Mouse (Mus musculus): ENCODE data around the gene Sohlh1. TPM values are rescaled to one million over a fixed set of nuclear protein-coding genes. Genes with fewer than 3 reads are reported as not detected.

The Sohlh1 gene
- polyA plus RNA-seq, 1 experiment from 2014 or later, result not detected

DNA sequence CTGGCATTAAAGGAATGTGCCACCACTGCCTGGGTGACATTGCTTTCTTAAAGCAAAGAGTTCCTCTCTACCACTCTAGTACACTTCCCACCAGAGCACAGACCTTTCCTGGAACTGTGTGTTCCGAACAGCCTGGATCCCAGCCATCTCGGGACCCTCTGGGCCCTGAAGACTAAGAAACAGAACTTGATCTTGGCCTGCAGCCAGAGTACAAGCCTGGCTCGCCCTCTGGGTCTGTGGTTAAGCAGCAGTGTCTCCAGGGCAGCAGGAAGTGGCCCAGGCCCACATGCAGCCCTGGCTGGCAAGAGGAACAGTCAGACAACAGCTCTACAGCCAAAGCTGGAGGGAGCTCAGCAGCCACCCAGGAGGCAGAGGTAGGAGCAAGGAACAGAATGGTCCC, 5.6 kb upstream of the Sohlh1 start:
- WGBS (ENCODE audit: insufficient replicate concordance), result 23% methylated on average over 3 of the region's 3 CpGs
- Histone ChIP-seq H3K4me2 (ENCODE audit: low read depth, low read length) (no peak overlapping the region), H3K9ac (ENCODE audit: low read depth, low read length) (no peak overlapping the region), H3K4me1 (ENCODE audit: control insufficient read depth, low read depth, low read length) (no peaks in the 10 kb centered on the region), H3K27me3 (ENCODE audit: control insufficient read depth, insufficient read depth, low read depth, low read length) (no peaks in the 10 kb centered on the region), H3K9me3 (replicated peaks; ENCODE audit: control insufficient read depth, low read length) (no peaks in the 10 kb centered on the region), H3K27ac (ENCODE audit: low read length) (no peak overlapping the region), H3K4me3 (ENCODE audit: low read depth, low read length) (no peak overlapping the region), H3K36me3 (ENCODE audit: control insufficient read depth, insufficient read depth) (no peaks in the 10 kb centered on the region)
- no peak for ATAC-seq (ENCODE audit: low read depth)

DNA sequence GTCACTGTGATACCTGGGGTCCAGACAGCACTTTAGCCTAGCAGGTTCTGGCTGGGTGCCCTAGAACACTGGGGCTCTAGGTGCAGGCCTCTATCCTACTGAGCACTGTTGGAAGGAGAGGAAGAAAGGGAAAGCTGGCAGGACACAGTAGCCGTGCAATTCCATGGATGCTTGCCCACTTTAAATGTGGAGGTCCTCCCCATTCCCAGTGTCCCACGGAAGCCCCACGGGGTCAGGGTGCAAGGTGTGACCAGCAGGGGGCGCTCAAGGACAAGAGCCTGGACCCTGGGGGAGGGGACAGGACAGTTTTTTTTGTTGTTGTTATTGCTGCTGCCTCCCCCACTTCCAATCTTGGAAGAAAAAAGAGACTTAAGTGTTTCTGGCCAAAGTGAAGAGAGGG, 3.3 kb upstream of the Sohlh1 start:
- H3K27me3 ChIP-seq (ENCODE audit: control insufficient read depth, insufficient read depth, low read depth, low read length), result no peaks in the 10 kb centered on the region
- no peaks in the 10 kb centered on the region for H3K4me1 ChIP-seq (ENCODE audit: control insufficient read depth, low read depth, low read length)
- H3K9me3 ChIP-seq (replicated peaks; ENCODE audit: control insufficient read depth, low read length), result no peaks in the 10 kb centered on the region
- H3K27ac ChIP-seq (ENCODE audit: low read length), result no peak overlapping the region
- no peak overlapping the region for H3K9ac ChIP-seq (ENCODE audit: low read depth, low read length)
- no peaks in the 10 kb centered on the region for H3K36me3 ChIP-seq (ENCODE audit: control insufficient read depth, insufficient read depth)
- ATAC-seq (ENCODE audit: low read depth), result no peak
- no peak overlapping the region for H3K4me2 ChIP-seq (ENCODE audit: low read depth, low read length)
- H3K4me3 ChIP-seq (ENCODE audit: low read depth, low read length), result no peak overlapping the region
- WGBS (ENCODE audit: insufficient replicate concordance), result 12% methylated on average over 4 of the region's 4 CpGs

DNA sequence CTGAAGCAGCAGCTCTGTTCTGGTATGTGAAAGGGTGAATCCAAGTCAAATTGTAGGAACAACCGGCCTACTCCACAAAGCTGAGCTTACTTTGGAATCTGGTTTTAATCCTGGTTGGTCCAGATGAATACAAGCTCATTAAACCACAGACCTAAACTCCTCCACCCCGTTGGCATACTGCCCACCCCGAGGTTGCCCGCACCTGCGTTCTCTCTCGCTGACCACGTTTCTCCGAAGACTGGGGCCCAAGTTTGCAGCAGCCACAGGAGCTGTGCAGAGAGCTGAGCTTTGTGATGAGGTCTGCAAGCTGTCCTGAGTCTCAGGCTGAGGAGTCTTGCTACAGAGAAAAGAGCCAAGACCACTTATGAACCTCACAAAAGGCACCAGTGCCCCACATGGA, 532 bp downstream of the Sohlh1 start:
- H3K27ac ChIP-seq (ENCODE audit: low read length), result no peak overlapping the region
- no peak for ATAC-seq (ENCODE audit: low read depth)
- no peaks in the 10 kb centered on the region for H3K36me3 ChIP-seq (ENCODE audit: control insufficient read depth, insufficient read depth)
- H3K4me1 ChIP-seq (ENCODE audit: control insufficient read depth, low read depth, low read length), result no peaks in the 10 kb centered on the region
- no peak overlapping the region for H3K9ac ChIP-seq (ENCODE audit: low read depth, low read length)
- WGBS (ENCODE audit: insufficient replicate concordance), result 71% methylated on average over 8 of the region's 8 CpGs
- H3K27me3 ChIP-seq (ENCODE audit: control insufficient read depth, insufficient read depth, low read depth, low read length), result no peaks in the 10 kb centered on the region
- no peak overlapping the region for H3K4me2 ChIP-seq (ENCODE audit: low read depth, low read length)
- no peak overlapping the region for H3K4me3 ChIP-seq (ENCODE audit: low read depth, low read length)
- H3K9me3 ChIP-seq (replicated peaks; ENCODE audit: control insufficient read depth, low read length), result no peaks in the 10 kb centered on the region

DNA sequence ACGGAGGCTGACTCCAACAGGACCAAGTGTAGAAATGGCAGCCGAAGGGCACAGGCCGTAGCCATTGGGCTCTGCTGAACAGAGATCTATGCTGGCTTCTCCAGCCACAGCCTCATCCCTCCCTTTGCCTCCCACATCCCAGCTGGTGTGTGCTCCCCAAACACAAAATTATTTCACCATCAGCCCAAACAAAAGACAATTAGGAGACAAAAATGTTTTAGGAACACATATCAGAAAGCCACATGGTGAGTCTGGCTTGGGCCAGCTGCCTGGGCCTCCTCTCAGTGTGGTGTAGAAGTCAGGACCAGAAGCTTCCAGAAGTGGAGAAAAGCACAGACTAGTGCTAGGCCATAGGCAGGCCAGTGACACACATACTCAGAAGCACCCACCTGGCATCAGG, 3.0 kb downstream of the Sohlh1 start:
- Histone ChIP-seq H3K4me2 (ENCODE audit: low read depth, low read length) (no peak overlapping the region), H3K27ac (ENCODE audit: low read length) (no peak overlapping the region), H3K36me3 (ENCODE audit: control insufficient read depth, insufficient read depth) (no peaks in the 10 kb centered on the region), H3K4me3 (ENCODE audit: low read depth, low read length) (no peak overlapping the region), H3K27me3 (ENCODE audit: control insufficient read depth, insufficient read depth, low read depth, low read length) (no peaks in the 10 kb centered on the region), H3K9me3 (replicated peaks; ENCODE audit: control insufficient read depth, low read length) (no peaks in the 10 kb centered on the region), H3K9ac (ENCODE audit: low read depth, low read length) (no peak overlapping the region), H3K4me1 (ENCODE audit: control insufficient read depth, low read depth, low read length) (no peaks in the 10 kb centered on the region)
- WGBS (ENCODE audit: insufficient replicate concordance), result 63% methylated on average over 3 of the region's 3 CpGs
- no peak for ATAC-seq (ENCODE audit: low read depth)

DNA sequence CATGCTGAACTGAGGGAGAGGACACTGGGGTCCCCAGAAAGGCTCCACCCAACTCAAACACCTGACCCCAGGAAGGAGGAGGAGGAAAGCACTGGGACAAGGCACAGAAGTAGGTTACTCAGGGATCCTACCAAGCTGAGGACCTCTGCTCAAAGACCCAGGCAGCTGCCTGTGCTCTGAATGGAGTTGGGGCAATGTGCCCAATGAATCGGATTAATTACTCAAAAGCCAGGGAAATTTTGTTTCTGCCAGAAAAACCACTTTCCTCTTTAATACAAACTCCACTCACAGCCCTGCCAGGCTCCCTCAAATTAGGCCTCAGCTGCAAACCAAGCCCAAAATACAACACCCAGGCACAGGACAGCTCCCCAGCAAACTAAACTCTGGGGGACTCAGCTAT, 4.3 kb downstream of the Sohlh1 start:
- no peak overlapping the region for H3K27ac ChIP-seq (ENCODE audit: low read length)
- H3K36me3 ChIP-seq (ENCODE audit: control insufficient read depth, insufficient read depth), result no peaks in the 10 kb centered on the region
- no peak overlapping the region for H3K9ac ChIP-seq (ENCODE audit: low read depth, low read length)
- H3K4me2 ChIP-seq (ENCODE audit: low read depth, low read length), result no peak overlapping the region
- H3K4me1 ChIP-seq (ENCODE audit: control insufficient read depth, low read depth, low read length), result no peaks in the 10 kb centered on the region
- ATAC-seq (ENCODE audit: low read depth), result no peak
- no peaks in the 10 kb centered on the region for H3K27me3 ChIP-seq (ENCODE audit: control insufficient read depth, insufficient read depth, low read depth, low read length)
- 31% methylated on average over 1 of the region's 1 CpGs for WGBS (ENCODE audit: insufficient replicate concordance)
- no peaks in the 10 kb centered on the region for H3K9me3 ChIP-seq (replicated peaks; ENCODE audit: control insufficient read depth, low read length)
- H3K4me3 ChIP-seq (ENCODE audit: low read depth, low read length), result no peak overlapping the region

DNA sequence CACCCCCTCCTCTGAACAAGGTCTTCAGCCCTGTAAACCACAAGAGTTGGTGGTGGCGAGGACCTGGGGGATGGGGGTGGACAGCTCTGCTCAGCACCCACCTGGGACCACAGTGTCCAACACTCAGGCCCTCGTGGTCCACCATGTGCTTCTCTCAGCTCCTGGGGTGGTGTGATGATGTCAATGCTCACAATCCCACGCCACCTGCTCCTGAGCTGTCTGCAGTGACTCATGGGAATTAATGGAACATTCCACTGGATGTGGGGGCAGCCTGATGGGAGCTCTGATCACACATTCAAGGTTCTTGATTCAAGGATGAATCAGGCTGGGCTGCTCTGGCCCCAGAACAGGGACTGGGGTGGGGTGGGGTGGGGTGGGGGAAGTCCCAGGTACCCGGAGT, 4.9 kb downstream of the Sohlh1 start:
- no peak overlapping the region for H3K4me3 ChIP-seq (ENCODE audit: low read depth, low read length)
- H3K27ac ChIP-seq (ENCODE audit: low read length), result no peak overlapping the region

DNA sequence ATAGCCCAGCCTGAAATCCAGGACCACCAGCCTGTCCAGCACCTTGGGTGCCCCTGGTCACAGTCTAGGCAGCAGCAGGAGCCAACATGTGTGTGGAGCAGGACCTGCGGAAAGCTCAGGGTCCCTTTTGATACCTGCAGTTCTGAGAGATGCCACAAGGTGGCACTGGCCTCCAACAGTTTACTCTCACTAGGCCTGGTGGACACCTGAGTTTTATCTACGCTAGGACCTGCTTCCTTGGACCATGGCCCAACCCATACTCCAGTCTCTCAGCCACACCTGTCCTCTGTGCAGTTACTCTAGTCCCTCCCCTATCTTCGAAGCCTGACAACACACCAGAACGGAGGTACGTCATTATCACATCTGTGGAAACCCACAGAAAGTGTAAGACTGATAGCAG, 10.8 kb downstream of the Sohlh1 start:
- no peaks in the 10 kb centered on the region for H3K36me3 ChIP-seq (ENCODE audit: control insufficient read depth, insufficient read depth)
- no peak overlapping the region for H3K4me2 ChIP-seq (ENCODE audit: low read depth, low read length)
- H3K27me3 ChIP-seq (ENCODE audit: control insufficient read depth, insufficient read depth, low read depth, low read length), result no peaks in the 10 kb centered on the region
- H3K9ac ChIP-seq (ENCODE audit: low read depth, low read length), result no peak overlapping the region
- no peak overlapping the region for H3K27ac ChIP-seq (ENCODE audit: low read length)
- WGBS (ENCODE audit: insufficient replicate concordance), result 25% methylated on average over 5 of the region's 5 CpGs
- no peak for ATAC-seq (ENCODE audit: low read depth)
- H3K4me1 ChIP-seq (ENCODE audit: control insufficient read depth, low read depth, low read length), result no peaks in the 10 kb centered on the region
- no peak overlapping the region for H3K4me3 ChIP-seq (ENCODE audit: low read depth, low read length)
- H3K9me3 ChIP-seq (replicated peaks; ENCODE audit: control insufficient read depth, low read length), result no peaks in the 10 kb centered on the region

More for the DNA sequence above, 4.9 kb downstream of the Sohlh1 start:
- ATAC-seq (ENCODE audit: low read depth), result no peak
- no peaks in the 10 kb centered on the region for H3K9me3 ChIP-seq (replicated peaks; ENCODE audit: control insufficient read depth, low read length)
- H3K9ac ChIP-seq (ENCODE audit: low read depth, low read length), result no peak overlapping the region
- no peaks in the 10 kb centered on the region for H3K36me3 ChIP-seq (ENCODE audit: control insufficient read depth, insufficient read depth)
- H3K27me3 ChIP-seq (ENCODE audit: control insufficient read depth, insufficient read depth, low read depth, low read length), result no peaks in the 10 kb centered on the region
- 27% methylated on average over 4 of the region's 4 CpGs for WGBS (ENCODE audit: insufficient replicate concordance)
- no peak overlapping the region for H3K4me2 ChIP-seq (ENCODE audit: low read depth, low read length)
- no peaks in the 10 kb centered on the region for H3K4me1 ChIP-seq (ENCODE audit: control insufficient read depth, low read depth, low read length)

DNA sequence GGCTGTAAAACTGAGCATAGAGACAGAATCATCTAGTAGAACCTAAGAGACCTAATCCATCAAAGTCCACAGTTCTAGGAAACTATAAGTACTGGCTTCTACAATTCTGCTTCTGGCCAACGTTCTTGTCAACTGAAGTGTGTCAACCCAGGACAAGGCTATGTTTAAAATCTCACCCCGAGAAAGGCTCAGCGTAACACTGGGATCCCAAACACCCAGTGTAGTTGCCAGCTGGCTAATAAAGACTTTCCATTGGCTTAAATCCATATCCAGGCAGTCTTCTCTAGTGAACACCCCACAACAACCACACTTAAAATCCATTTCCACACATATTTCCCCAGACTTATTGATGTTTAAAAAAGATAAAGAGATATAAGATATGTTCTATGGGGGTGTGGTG, 16.3 kb downstream of the Sohlh1 start:
- 72% methylated on average over 3 of the region's 3 CpGs for WGBS (ENCODE audit: insufficient replicate concordance)
- no peak for ATAC-seq (ENCODE audit: low read depth)
- no peak overlapping the region for H3K27ac ChIP-seq (ENCODE audit: low read length)
- no peak overlapping the region for H3K4me2 ChIP-seq (ENCODE audit: low read depth, low read length)
- no peaks in the 10 kb centered on the region for H3K27me3 ChIP-seq (ENCODE audit: control insufficient read depth, insufficient read depth, low read depth, low read length)
- no peak overlapping the region for H3K9ac ChIP-seq (ENCODE audit: low read depth, low read length)
- H3K4me3 ChIP-seq (ENCODE audit: low read depth, low read length), result no peak overlapping the region
- no peaks in the 10 kb centered on the region for H3K9me3 ChIP-seq (replicated peaks; ENCODE audit: control insufficient read depth, low read length)
- H3K36me3 ChIP-seq (ENCODE audit: control insufficient read depth, insufficient read depth), result no peaks in the 10 kb centered on the region
- no peaks in the 10 kb centered on the region for H3K4me1 ChIP-seq (ENCODE audit: control insufficient read depth, low read depth, low read length)

DNA sequence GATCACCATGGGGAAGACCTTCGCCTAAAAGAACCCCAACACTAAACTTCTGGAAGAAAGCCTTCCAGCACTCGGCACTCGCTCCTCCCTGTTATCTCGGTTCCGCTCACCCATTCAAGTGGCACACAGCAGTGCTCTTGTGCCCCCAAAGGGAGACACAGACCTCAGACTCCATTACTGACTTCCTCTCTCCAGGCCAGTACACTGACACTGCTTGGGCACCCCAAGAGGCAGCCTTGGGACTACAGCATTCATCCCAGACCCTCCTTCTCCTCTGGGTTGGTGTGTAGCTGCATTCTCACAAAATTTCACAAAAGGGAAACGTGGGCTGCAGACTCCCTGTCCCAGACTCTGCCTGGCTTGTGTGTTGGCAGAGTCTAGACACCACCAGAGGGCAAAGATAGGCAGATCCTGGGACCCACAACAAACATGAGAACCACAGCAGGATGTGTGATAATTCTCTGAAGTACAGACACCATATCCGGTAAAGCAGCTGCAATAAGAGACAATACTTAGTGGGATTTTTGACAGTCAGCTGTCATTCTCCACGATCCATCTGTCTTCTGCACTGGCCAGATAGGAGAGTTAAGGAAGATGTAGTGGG, 18.6 kb downstream of the Sohlh1 start:
- H3K27ac ChIP-seq (ENCODE audit: low read length), result no peak overlapping the region
- ATAC-seq (ENCODE audit: low read depth), result no peak
- no peak overlapping the region for H3K4me3 ChIP-seq (ENCODE audit: low read depth, low read length)
- H3K9ac ChIP-seq (ENCODE audit: low read depth, low read length), result no peak overlapping the region
- no peaks in the 10 kb centered on the region for H3K36me3 ChIP-seq (ENCODE audit: control insufficient read depth, insufficient read depth)
- H3K4me1 ChIP-seq (ENCODE audit: control insufficient read depth, low read depth, low read length), result no peaks in the 10 kb centered on the region
- no peaks in the 10 kb centered on the region for H3K27me3 ChIP-seq (ENCODE audit: control insufficient read depth, insufficient read depth, low read depth, low read length)
- no peak overlapping the region for H3K4me2 ChIP-seq (ENCODE audit: low read depth, low read length)
- H3K9me3 ChIP-seq (replicated peaks; ENCODE audit: control insufficient read depth, low read length), result no peaks in the 10 kb centered on the region
- 34% methylated on average over 8 of the region's 8 CpGs for WGBS (ENCODE audit: insufficient replicate concordance)
